Mouse (Mus musculus): Measurements from ENCODE around the gene Gdpgp1.

DNA sequence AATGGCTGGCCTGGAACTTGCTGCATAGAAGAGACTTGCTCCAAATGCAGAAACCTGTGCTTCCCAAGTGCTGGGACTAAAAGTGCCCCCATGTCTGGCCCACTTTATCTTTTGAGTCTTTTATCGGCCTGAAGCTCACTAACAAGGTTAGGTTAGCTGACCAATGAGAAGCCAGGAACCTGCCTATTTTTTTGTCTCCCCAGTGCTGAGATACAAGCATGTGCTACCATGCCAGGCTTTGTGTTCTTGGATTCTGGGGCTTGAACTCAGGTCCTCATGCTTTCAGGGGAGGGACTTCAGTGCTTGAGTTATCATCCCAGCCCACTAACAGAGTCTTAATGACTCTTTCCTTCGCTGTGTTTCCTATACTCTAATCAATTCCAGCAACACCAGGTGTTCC, 25.0 kb downstream of the Gdpgp1 start:
- TF ChIP-seq CTCF (IDR thresholded peaks at IDR 0.05; ENCODE audit: control insufficient read depth, insufficient read depth, insufficient replicate concordance, low read depth, low read length) (no peak), POLR2A (IDR thresholded peaks at IDR 0.05; ENCODE audit: control insufficient read depth, low read depth, low read length) (no peak)
